Mouse (Mus musculus): Measurements from ENCODE around the gene Olfr78. TPM values are rescaled to one million over a fixed set of nuclear protein-coding genes. Genes with fewer than 3 reads are reported as not detected.

Olfr78 gene
- 0.53 and 1.7 TPM in 2 replicates for polyA plus RNA-seq (2012; rRNA removed)

GRCm38 (mm10) chr7:102759266-102759665 lies at the start of gene Olfr78, which contains the start of gene Olfr560:
Olfr78 (minus strand) TSS chr7:102759471.
Olfr560 (minus strand) TSS chr7:102759366.
- no peak for TF ChIP-seq CTCF (IDR thresholded peaks at IDR 0.05; ENCODE audit: insufficient read depth, low read length)
- TF ChIP-seq POLR2A (IDR thresholded peaks at IDR 0.05; ENCODE audit: borderline replicate concordance, extremely low read depth, low read depth, low read length), result no peak
- WGBS, result 67% methylated on average over 4 of the region's 4 CpGs
- Histone ChIP-seq H3K4me3 (replicated peaks; ENCODE audit: extremely low read depth, low read depth, low read length) (no peak within 1 kb of the TSS), H3K4me1 (ENCODE audit: control insufficient read depth, insufficient read depth, low read length) (no peaks in the 10 kb centered on the region)
- DNase-seq, result no peak

GRCm38 (mm10) chr7:102803180-102803579 lies 43.9 kb upstream of the Olfr78 start, which contains the start of gene Olfr564:
Olfr564 (plus strand) TSS chr7:102803480.
- no peaks in the 10 kb centered on the region for H3K4me1 ChIP-seq (ENCODE audit: control insufficient read depth, insufficient read depth, low read length)
- no peak within 1 kb of the TSS for H3K4me3 ChIP-seq (replicated peaks; ENCODE audit: extremely low read depth, low read depth, low read length)
- no peak for DNase-seq
- TF ChIP-seq POLR2A (IDR thresholded peaks at IDR 0.05; ENCODE audit: borderline replicate concordance, extremely low read depth, low read depth, low read length) (no peak), CTCF (IDR thresholded peaks at IDR 0.05; ENCODE audit: insufficient read depth, low read length) (no peak)

GRCm38 (mm10) chr7:102770921-102771320 lies 11.7 kb upstream of the Olfr78 start, which contains the start of gene Olfr561:
Olfr561 (plus strand) TSS chr7:102771221.
- no peak for DNase-seq
- no peaks in the 10 kb centered on the region for H3K4me1 ChIP-seq (ENCODE audit: control insufficient read depth, insufficient read depth, low read length)
- 61% methylated on average over 2 of the region's 2 CpGs for WGBS

GRCm38 (mm10) chr7:102752086-102752485 lies 7.2 kb downstream of the Olfr78 start:
- 17% methylated on average over 1 of the region's 1 CpGs for WGBS
- no peak for DNase-seq

More at GRCm38 (mm10) chr7:102770921-102771320, 11.7 kb upstream of the Olfr78 start, which contains the start of gene Olfr561:
- TF ChIP-seq POLR2A (IDR thresholded peaks at IDR 0.05; ENCODE audit: borderline replicate concordance, extremely low read depth, low read depth, low read length) (no peak), CTCF (IDR thresholded peaks at IDR 0.05; ENCODE audit: insufficient read depth, low read length) (no peak)
- no peak within 1 kb of the TSS for H3K4me3 ChIP-seq (replicated peaks; ENCODE audit: extremely low read depth, low read depth, low read length)

GRCm38 (mm10) chr7:102737705-102738104 lies 21.6 kb downstream of the Olfr78 start:
- WGBS, result 39% methylated on average over 2 of the region's 2 CpGs
- TF ChIP-seq POLR2A (IDR thresholded peaks at IDR 0.05; ENCODE audit: borderline replicate concordance, extremely low read depth, low read depth, low read length), result no peak
- no peak for TF ChIP-seq CTCF (IDR thresholded peaks at IDR 0.05; ENCODE audit: insufficient read depth, low read length)

More at GRCm38 (mm10) chr7:102752086-102752485, 7.2 kb downstream of the Olfr78 start:
- Histone ChIP-seq H3K4me3 (replicated peaks; ENCODE audit: extremely low read depth, low read depth, low read length) (no peak overlapping the region), H3K4me1 (ENCODE audit: control insufficient read depth, insufficient read depth, low read length) (no peaks in the 10 kb centered on the region)
- TF ChIP-seq CTCF (IDR thresholded peaks at IDR 0.05; ENCODE audit: insufficient read depth, low read length) (no peak), POLR2A (IDR thresholded peaks at IDR 0.05; ENCODE audit: borderline replicate concordance, extremely low read depth, low read depth, low read length) (no peak)

GRCm38 (mm10) chr7:102733793-102734192 lies 25.5 kb downstream of the Olfr78 start:
- TF ChIP-seq POLR2A (IDR thresholded peaks at IDR 0.05; ENCODE audit: borderline replicate concordance, extremely low read depth, low read depth, low read length) (no peak), CTCF (IDR thresholded peaks at IDR 0.05; ENCODE audit: insufficient read depth, low read length) (no peak)
- no peaks in the 10 kb centered on the region for H3K4me1 ChIP-seq (ENCODE audit: control insufficient read depth, insufficient read depth, low read length)
- 13% methylated on average over 1 of the region's 1 CpGs for WGBS
- no peak for DNase-seq
- no peak overlapping the region for H3K4me3 ChIP-seq (replicated peaks; ENCODE audit: extremely low read depth, low read depth, low read length)

More at GRCm38 (mm10) chr7:102737705-102738104, 21.6 kb downstream of the Olfr78 start:
- H3K4me3 ChIP-seq (replicated peaks; ENCODE audit: extremely low read depth, low read depth, low read length), result no peak overlapping the region
- DNase-seq, result no peak
- no peaks in the 10 kb centered on the region for H3K4me1 ChIP-seq (ENCODE audit: control insufficient read depth, insufficient read depth, low read length)

- Histone ChIP-seq H3K4me1 (ENCODE audit: control insufficient read depth, insufficient read depth, low read length) (no peaks in the 10 kb centered on the region), H3K4me3 (replicated peaks; ENCODE audit: extremely low read depth, low read depth, low read length) (no peak within 1 kb of the TSS)
- no peak for DNase-seq
- TF ChIP-seq CTCF (IDR thresholded peaks at IDR 0.05; ENCODE audit: insufficient read depth, low read length) (no peak), POLR2A (IDR thresholded peaks at IDR 0.05; ENCODE audit: borderline replicate concordance, extremely low read depth, low read depth, low read length) (no peak)
Measured at GRCm38 (mm10) chr7:102727391-102727790, 31.9 kb downstream of the Olfr78 start, which contains the start of gene Olfr559. Olfr559 (minus strand) TSS chr7:102727491.

GRCm38 (mm10) chr7:102718970-102719369 lies 40.3 kb downstream of the Olfr78 start, which contains the start of gene Olfr33:
Olfr33 (minus strand) TSS chr7:102719070.
- WGBS, result 31% methylated on average over 1 of the region's 1 CpGs
- TF ChIP-seq POLR2A (IDR thresholded peaks at IDR 0.05; ENCODE audit: borderline replicate concordance, extremely low read depth, low read depth, low read length) (no peak), CTCF (IDR thresholded peaks at IDR 0.05; ENCODE audit: insufficient read depth, low read length) (no peak)
- Histone ChIP-seq H3K4me3 (replicated peaks; ENCODE audit: extremely low read depth, low read depth, low read length) (no peak within 1 kb of the TSS), H3K4me1 (ENCODE audit: control insufficient read depth, insufficient read depth, low read length) (no peaks in the 10 kb centered on the region)
- DNase-seq, result no peak

GRCm38 (mm10) chr7:102701915-102702314 lies 57.4 kb downstream of the Olfr78 start, which contains the start of gene Olfr558:
Olfr558 (plus strand) TSS chr7:102702215.
- no peak for DNase-seq
- Histone ChIP-seq H3K4me1 (ENCODE audit: control insufficient read depth, insufficient read depth, low read length) (no peaks in the 10 kb centered on the region), H3K4me3 (replicated peaks; ENCODE audit: extremely low read depth, low read depth, low read length) (no peak within 1 kb of the TSS)
- TF ChIP-seq CTCF (IDR thresholded peaks at IDR 0.05; ENCODE audit: insufficient read depth, low read length) (no peak), POLR2A (IDR thresholded peaks at IDR 0.05; ENCODE audit: borderline replicate concordance, extremely low read depth, low read depth, low read length) (no peak)

GRCm38 (mm10) chr7:102698461-102698860 lies 60.8 kb downstream of the Olfr78 start:
- Histone ChIP-seq H3K4me3 (replicated peaks; ENCODE audit: extremely low read depth, low read depth, low read length) (no peak overlapping the region), H3K4me1 (ENCODE audit: control insufficient read depth, insufficient read depth, low read length) (no peaks in the 10 kb centered on the region)
- no peak for DNase-seq
- TF ChIP-seq POLR2A (IDR thresholded peaks at IDR 0.05; ENCODE audit: borderline replicate concordance, extremely low read depth, low read depth, low read length) (no peak), CTCF (IDR thresholded peaks at IDR 0.05; ENCODE audit: insufficient read depth, low read length) (no peak)
- 86% methylated on average over 7 of the region's 7 CpGs for WGBS
